Mouse (Mus musculus) heart, embryonic 14.5 days (tissue): ENCODE measurements around the gene Fam161a. TPM values are rescaled to one million over a fixed set of nuclear protein-coding genes. Genes with fewer than 3 reads are reported as not detected.

Experiments used
- ATAC-seq: fragments of 200-750 bp; cut with Nextera tagmentation; 2 replicates; pipeline ENCODE4 v1.8.0; 2017; ENCODE audit warnings: low read depth, moderate TSS enrichment; ENCODE audit not compliant: insufficient number of reproducible peaks, insufficient read depth, low FRiP score
- H3K27ac ChIP-seq, 2 experiments: fragments of 200-500 bp in 1 of 2; fragments of 300-500 bp in 1 of 2; sonication (generic) in 1 of 2; replicated peaks in 1 of 2; 2 replicates each; pipeline ENCODE4 v1.5.1; 2012 to 2014; ENCODE audit warnings: low read depth in 2 of 2, low read length in 2 of 2, control low read depth in 1 of 2, mild to moderate bottlenecking in 1 of 2, mixed read lengths in 1 of 2; ENCODE audit not compliant: control insufficient read depth in 1 of 2, insufficient read depth in 1 of 2
- H3K27me3 ChIP-seq: fragments of 300-500 bp; sonication (generic); 2 replicates; pipeline ENCODE4 v1.6.1; 2014; ENCODE audit warnings: mild to moderate bottlenecking, low read length, control low read depth; ENCODE audit not compliant: control insufficient read depth, insufficient read depth
- H3K36me3 ChIP-seq: fragments of 300-500 bp; sonication (generic); 2 replicates; pipeline ENCODE4 v1.6.1; 2014; ENCODE audit warnings: mild to moderate bottlenecking, control low read depth, low read length, mixed read lengths; ENCODE audit not compliant: control insufficient read depth, insufficient read depth
- H3K4me1 ChIP-seq, 2 experiments: fragments of 200-500 bp in 1 of 2; fragments of 300-500 bp in 1 of 2; sonication (generic) in 1 of 2; 2 replicates each; pipeline ENCODE4 v1.6.1; 2012 to 2014; ENCODE audit warnings: low read length in 2 of 2, control low read depth in 1 of 2, mixed read lengths in 1 of 2; ENCODE audit not compliant: control insufficient read depth in 2 of 2, insufficient read depth in 2 of 2
- H3K4me2 ChIP-seq: fragments of 300-500 bp; sonication (generic); 2 replicates; pipeline ENCODE4 v1.6.1; 2014; ENCODE audit warnings: mild to moderate bottlenecking, low read length
- H3K4me3 ChIP-seq, 2 experiments: fragments of 200-500 bp in 1 of 2; fragments of 300-500 bp in 1 of 2; sonication (generic) in 1 of 2; 2 replicates each; pipeline ENCODE4 v1.5.1; 2012 to 2014; ENCODE audit warnings: low read length in 2 of 2, mild to moderate bottlenecking in 2 of 2, control low read depth in 1 of 2, low read depth in 1 of 2, moderate library complexity in 1 of 2; ENCODE audit not compliant: control insufficient read depth in 1 of 2, insufficient read depth in 1 of 2
- H3K9ac ChIP-seq: fragments of 300-500 bp; sonication (generic); 2 replicates; pipeline ENCODE4 v1.6.1; 2014; ENCODE audit warnings: mild to moderate bottlenecking, low read length
- H3K9me3 ChIP-seq: fragments of 300-500 bp; sonication (generic); 2 replicates; pipeline ENCODE4 v1.6.1; 2016; ENCODE audit warnings: low read length, control low read depth; ENCODE audit not compliant: control insufficient read depth
- WGBS: fragments of 180-500 bp; shearing (Covaris S2); extraction: QIAGEN DNeasy Blood & Tissue Kit; methylation state at CpG from one replicate; pipeline ENCODE4 v1.1.7; 2014; 5-methylcytosine and 5-hydroxymethylcytosine counted together
- polyA plus RNA-seq: library from polyadenylated mRNA; unstranded; fragments of >200 nt; fragmentation: Nextera tagmentation; extraction: Ambion mirVana; gene quantifications from 2 replicates; pipeline ENCODE4 v1.2.1, GENCODE M21; 2014

The Fam161a gene
- polyA plus RNA-seq, 1 experiment from 2014 or later: 2.8 TPM

DNA sequence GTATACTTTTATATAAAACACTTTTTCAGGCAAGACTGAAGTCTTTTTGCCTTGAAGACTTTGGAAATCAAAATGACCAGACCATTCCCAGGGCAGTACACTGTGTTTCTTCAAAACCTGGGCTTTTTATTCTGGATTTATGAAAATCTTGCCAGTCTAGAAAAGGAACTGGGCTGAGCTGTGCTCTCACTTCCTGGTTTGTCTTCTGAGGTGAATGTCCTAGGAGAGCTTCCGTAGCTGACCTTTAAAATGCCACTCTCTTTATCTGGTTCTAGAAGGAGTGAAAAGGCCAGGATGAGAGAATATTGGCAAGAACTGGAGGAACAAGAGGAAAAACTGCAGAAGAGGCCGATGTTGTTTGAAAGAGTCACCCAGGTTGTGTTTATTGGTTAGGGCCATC, 15.8 kb downstream of the Fam161a start:
- no peaks in the 10 kb centered on the region for H3K36me3 ChIP-seq
- H3K9me3 ChIP-seq: 0 out of 2 replicates have a peak, but pooled peaks cover 4% of the 10 kb centered on the region
- no peak overlapping the region for H3K4me3 ChIP-seq
- 86% methylated on average over 2 of the region's 2 CpGs for WGBS
- H3K9ac ChIP-seq: no peak overlapping the region
- no peaks in the 10 kb centered on the region for H3K4me1 ChIP-seq
- no peak overlapping the region for H3K27ac ChIP-seq
- no peak overlapping the region for H3K4me2 ChIP-seq
- no peak for ATAC-seq
- no peaks in the 10 kb centered on the region for H3K27me3 ChIP-seq

DNA sequence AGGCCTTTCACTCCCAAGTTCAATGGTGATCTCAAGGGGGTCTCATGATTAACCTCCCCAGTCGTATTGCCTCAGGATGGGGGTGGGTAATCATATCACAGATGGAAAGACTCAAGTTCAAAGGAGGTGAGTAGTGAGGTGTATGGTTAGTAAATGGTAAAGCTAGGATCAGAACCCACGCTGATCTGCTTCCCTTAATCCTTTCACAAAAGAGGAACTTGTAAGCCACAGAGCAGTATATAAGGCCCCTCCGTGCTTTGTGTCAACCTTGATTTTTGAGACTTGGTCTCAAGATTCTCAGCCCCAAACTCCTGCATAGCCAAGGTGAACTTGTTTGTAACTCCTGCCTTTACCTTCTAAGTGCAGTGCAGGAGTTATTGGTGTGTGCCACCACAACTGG, 16.8 kb downstream of the Fam161a start:
- no peak overlapping the region for H3K4me2 ChIP-seq
- no peaks in the 10 kb centered on the region for H3K4me1 ChIP-seq
- WGBS: 76% methylated on average over 3 of the region's 3 CpGs
- no peaks in the 10 kb centered on the region for H3K36me3 ChIP-seq
- H3K9me3 ChIP-seq: no peaks in the 10 kb centered on the region
- no peak overlapping the region for H3K9ac ChIP-seq
- no peaks in the 10 kb centered on the region for H3K27me3 ChIP-seq
- ATAC-seq: no peak
- no peak overlapping the region for H3K27ac ChIP-seq
- H3K4me3 ChIP-seq: no peak overlapping the region

GRCm38 (mm10) chr11:23028957-23029356, 21.6 kb downstream of the Fam161a start:
- Histone ChIP-seq H3K4me2 (no peak overlapping the region), H3K36me3 (no peaks in the 10 kb centered on the region), H3K4me1 (no peaks in the 10 kb centered on the region), H3K4me3 (no peak overlapping the region), H3K27me3 (no peaks in the 10 kb centered on the region), H3K9ac (no peak overlapping the region), H3K27ac (no peak overlapping the region), H3K9me3 (no peaks in the 10 kb centered on the region)
- no peak for ATAC-seq
- WGBS: 45% methylated on average over 3 of the region's 3 CpGs

GRCm38 (mm10) chr11:23029399-23029798, 22.1 kb downstream of the Fam161a start:
- no peak overlapping the region for H3K9ac ChIP-seq
- WGBS: 74% methylated on average over 6 of the region's 6 CpGs
- H3K27me3 ChIP-seq: no peaks in the 10 kb centered on the region
- no peaks in the 10 kb centered on the region for H3K36me3 ChIP-seq
- ATAC-seq: no peak
- H3K4me2 ChIP-seq: no peak overlapping the region
- H3K4me3 ChIP-seq: no peak overlapping the region
- no peaks in the 10 kb centered on the region for H3K4me1 ChIP-seq
- no peaks in the 10 kb centered on the region for H3K9me3 ChIP-seq
- H3K27ac ChIP-seq: no peak overlapping the region

- peaks cover 4% of the 10 kb centered on the region; the same call in 1 of the 2 replicates for H3K27me3 ChIP-seq
- no peaks in the 10 kb centered on the region for H3K9me3 ChIP-seq
- peaks cover 0 to 6% of the 10 kb centered on the region in 2 experiments; a peak in 1 of 4 replicates for H3K4me1 ChIP-seq
- H3K4me2 ChIP-seq: no peak overlapping the region
- WGBS: 59% methylated on average over 5 of the region's 5 CpGs
- no peak for ATAC-seq
- H3K36me3 ChIP-seq: no peaks in the 10 kb centered on the region
- H3K27ac ChIP-seq: no peak overlapping the region
- no peak overlapping the region for H3K9ac ChIP-seq
- H3K4me3 ChIP-seq: no peak overlapping the region
These were observed 39.9 kb downstream of the Fam161a start for GRCm38 (mm10) chr11:23047252-23047651.

DNA sequence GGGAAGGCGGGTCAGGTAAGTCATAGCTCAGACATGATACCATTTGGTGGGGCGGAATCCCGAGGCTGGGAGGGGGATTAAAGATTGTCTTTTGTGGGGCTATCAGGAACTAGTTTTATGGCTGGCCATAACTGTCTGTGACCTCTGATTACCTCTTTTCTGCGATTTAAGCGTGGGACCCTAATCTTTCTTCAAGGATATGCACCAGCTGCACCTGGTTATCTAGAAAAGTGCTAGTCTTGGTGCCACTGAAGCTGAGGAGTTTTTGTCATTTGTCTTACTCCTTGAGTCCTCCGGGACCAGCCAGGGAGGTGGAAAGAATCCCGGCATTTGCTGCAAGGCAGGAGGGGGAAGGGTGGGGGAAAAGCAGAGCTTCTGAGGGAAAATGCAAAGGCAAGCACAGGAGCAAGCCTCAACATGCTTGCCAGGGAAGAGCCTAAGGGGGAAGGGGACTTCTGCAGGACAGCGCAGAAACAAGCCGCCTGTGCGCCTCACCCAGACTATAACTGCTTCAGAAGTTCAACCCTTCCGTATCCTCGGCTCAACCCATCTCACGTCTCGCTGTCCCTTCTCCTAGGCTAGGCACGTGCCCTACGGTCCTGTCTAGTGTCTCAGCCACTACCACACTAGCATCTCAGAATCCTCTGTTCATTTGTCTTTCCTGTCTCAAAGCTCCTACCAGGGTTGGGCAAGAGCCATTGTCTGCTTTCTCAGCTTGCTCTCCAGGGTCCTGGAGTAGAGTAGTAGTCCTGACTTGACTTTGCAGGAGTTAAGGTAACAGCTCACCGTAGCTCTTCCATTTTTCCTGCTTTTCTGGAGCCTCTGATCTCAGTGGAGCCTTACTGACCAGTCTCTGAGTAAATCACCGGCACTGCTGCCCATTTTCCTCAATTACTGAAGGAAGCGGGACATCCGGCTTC, 40.6 kb downstream of the Fam161a start:
- H3K4me3 ChIP-seq: peak overlapping the region; percentile 5 to 16; a peak in 1 of 4 replicates
- H3K9ac ChIP-seq: no peak overlapping the region

GRCm38 (mm10) chr11:23049642-23050041, 42.3 kb downstream of the Fam161a start:
- ATAC-seq: no peak
- Histone ChIP-seq H3K4me3 (no peak overlapping the region), H3K27ac (no peak overlapping the region), H3K36me3 (no peaks in the 10 kb centered on the region), H3K4me1 (peaks cover 0 to 6% of the 10 kb centered on the region in 2 experiments; a peak in 1 of 4 replicates), H3K4me2 (no peak overlapping the region), H3K9me3 (no peaks in the 10 kb centered on the region), H3K9ac (no peak overlapping the region), H3K27me3 (peaks cover 4% of the 10 kb centered on the region; the same call in 1 of the 2 replicates)

More for the DNA sequence above, 40.6 kb downstream of the Fam161a start:
- no peak for ATAC-seq
- Histone ChIP-seq H3K9me3 (no peaks in the 10 kb centered on the region), H3K27me3 (peaks cover 4% of the 10 kb centered on the region; the same call in 1 of the 2 replicates), H3K4me2 (peak overlapping the region; percentile 22), H3K4me1 (peaks cover 0 to 6% of the 10 kb centered on the region in 2 experiments; a peak in 1 of 4 replicates), H3K36me3 (no peaks in the 10 kb centered on the region), H3K27ac (no peak overlapping the region)
- 21% methylated on average over 20 of the region's 20 CpGs for WGBS
